Mouse (Mus musculus): ENCODE measurements around the gene Slit3. TPM values are rescaled to one million over a fixed set of nuclear protein-coding genes. Genes with fewer than 3 reads are reported as not detected.

Slit3 gene
- total and polyA plus RNA-seq, 2 experiments from 2014 or later: 5.6 to 15.0 TPM

DNA sequence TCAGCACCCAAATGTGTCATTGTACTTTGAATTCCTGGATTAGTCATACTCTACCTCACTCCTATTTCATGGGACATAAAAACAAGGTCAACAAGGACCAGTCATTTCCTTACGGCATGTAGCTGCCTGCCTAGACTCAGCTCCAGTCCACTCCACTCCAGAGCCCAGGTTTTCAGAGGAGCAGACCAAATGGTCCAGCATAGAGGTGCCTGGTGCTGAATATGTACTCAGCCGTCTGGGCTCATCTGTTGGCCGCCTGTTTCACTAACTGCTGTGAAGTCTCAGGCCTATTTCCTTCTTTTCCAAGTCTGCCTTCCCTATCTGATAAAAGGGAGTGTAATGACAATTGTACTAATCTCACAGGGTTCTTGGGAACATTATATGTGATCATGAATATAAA lies 547.1 kb downstream of the Slit3 start:
- ATAC-seq: peak; percentile 64
- DNase-seq: peak; percentile 52
- H3K36me3 ChIP-seq (ENCODE audit: insufficient read depth): no peaks in the 10 kb centered on the region
- H3K27ac ChIP-seq (ENCODE audit: low read depth, low read length): no peak overlapping the region
- no peak for TF ChIP-seq CTCF (IDR thresholded peaks at IDR 0.05; ENCODE audit: low read depth)
- H3K4me3 ChIP-seq (ENCODE audit: low read depth, low read length): no peak overlapping the region
- no peaks in the 10 kb centered on the region for H3K9me3 ChIP-seq (ENCODE audit: low read length)
- H3K27me3 ChIP-seq (ENCODE audit: insufficient read depth, low read length): peaks cover 18% of the 10 kb centered on the region
- WGBS: 38% methylated on average over 3 of the region's 3 CpGs
- no peak overlapping the region for H3K9ac ChIP-seq
- no peaks in the 10 kb centered on the region for H3K4me1 ChIP-seq (ENCODE audit: insufficient read depth)
- H3K4me2 ChIP-seq (ENCODE audit: low read depth): no peak overlapping the region

DNA sequence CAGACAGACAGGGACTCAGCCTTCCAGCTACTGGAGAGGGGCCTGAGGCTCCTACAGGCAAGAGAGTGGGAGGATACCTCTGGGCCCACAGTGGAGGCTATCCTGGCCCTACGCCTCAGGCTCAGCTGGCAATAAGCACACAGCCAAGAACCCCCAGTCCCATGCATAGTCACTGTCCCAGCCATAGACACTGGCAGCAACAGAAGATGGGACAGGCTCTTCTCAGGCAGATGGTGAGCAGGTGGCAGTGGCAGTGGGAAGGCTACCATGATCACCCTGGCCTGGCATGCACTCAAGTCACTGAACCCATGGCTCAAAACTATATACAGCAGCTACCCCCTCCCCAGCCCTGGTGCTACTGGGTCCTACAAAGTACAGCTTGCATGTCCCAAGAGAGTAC lies 547.7 kb downstream of the Slit3 start:
- WGBS: 55% methylated on average over 1 of the region's 1 CpGs
- H3K27me3 ChIP-seq (ENCODE audit: insufficient read depth, low read length): peaks cover 18% of the 10 kb centered on the region
- H3K36me3 ChIP-seq (ENCODE audit: insufficient read depth): no peaks in the 10 kb centered on the region
- DNase-seq (no peak), ATAC-seq (no peak; the same call in 1 of the 2 replicates)
- no peaks in the 10 kb centered on the region for H3K9me3 ChIP-seq (ENCODE audit: low read length)
- TF ChIP-seq CTCF (IDR thresholded peaks at IDR 0.05; ENCODE audit: low read depth): no peak
- H3K9ac ChIP-seq: no peak overlapping the region
- H3K27ac ChIP-seq (ENCODE audit: low read depth, low read length): no peak overlapping the region
- H3K4me3 ChIP-seq (ENCODE audit: low read depth, low read length): no peak overlapping the region
- no peak overlapping the region for H3K4me2 ChIP-seq (ENCODE audit: low read depth)
- H3K4me1 ChIP-seq (ENCODE audit: insufficient read depth): no peaks in the 10 kb centered on the region

DNA sequence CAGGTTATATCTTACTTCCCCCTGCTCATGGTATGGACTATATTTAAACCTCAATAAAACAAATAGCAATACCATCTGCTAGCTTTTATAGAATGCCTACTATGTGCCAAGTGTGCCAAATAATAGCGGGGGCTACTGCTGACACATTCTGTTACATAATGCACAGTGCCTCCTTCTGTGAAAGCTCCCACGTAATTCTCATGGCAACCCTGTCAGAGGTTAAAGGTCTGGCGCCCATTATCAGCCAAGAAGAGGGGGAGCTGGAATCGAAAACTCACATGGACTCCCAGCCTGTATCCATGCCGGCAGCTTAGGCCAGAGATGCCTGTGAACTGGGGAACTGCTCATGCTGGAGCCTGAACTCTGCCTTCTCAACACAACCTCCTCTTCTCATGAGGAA lies 548.5 kb downstream of the Slit3 start:
- Histone ChIP-seq H3K27ac (ENCODE audit: low read depth, low read length) (no peak overlapping the region), H3K4me2 (ENCODE audit: low read depth) (no peak overlapping the region), H3K27me3 (ENCODE audit: insufficient read depth, low read length) (peaks cover 13% of the 10 kb centered on the region), H3K4me1 (ENCODE audit: insufficient read depth) (no peaks in the 10 kb centered on the region), H3K9me3 (ENCODE audit: low read length) (no peaks in the 10 kb centered on the region), H3K4me3 (ENCODE audit: low read depth, low read length) (no peak overlapping the region), H3K36me3 (ENCODE audit: insufficient read depth) (no peaks in the 10 kb centered on the region), H3K9ac (no peak overlapping the region)
- ATAC-seq (no peak), DNase-seq (no peak)
- WGBS: 81% methylated on average over 5 of the region's 5 CpGs
- TF ChIP-seq CTCF (IDR thresholded peaks at IDR 0.05; ENCODE audit: low read depth): no peak

DNA sequence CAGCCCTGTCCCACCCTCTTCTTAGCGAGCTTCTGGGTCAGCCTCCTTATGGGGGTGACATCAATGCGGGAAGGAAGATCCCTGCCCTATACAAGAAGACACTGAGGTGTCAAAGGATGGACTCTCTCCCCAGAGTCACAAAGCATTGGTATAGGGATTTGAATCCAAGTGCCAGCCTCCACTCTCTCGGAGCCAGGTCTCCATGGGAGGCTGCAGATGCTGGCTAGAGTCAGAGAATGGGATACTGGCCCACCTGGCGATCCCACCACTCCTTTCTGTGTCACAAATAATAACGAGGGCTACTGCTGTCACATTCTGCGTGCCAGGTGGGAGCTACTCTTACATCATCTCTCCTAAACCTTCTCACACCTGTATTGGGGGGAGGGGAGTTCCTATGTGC lies 549.2 kb downstream of the Slit3 start:
- no peaks in the 10 kb centered on the region for H3K9me3 ChIP-seq (ENCODE audit: low read length)
- no peak overlapping the region for H3K9ac ChIP-seq
- H3K4me2 ChIP-seq (ENCODE audit: low read depth): no peak overlapping the region
- no peak overlapping the region for H3K4me3 ChIP-seq (ENCODE audit: low read depth, low read length)
- no peak for TF ChIP-seq CTCF (IDR thresholded peaks at IDR 0.05; ENCODE audit: low read depth)
- H3K4me1 ChIP-seq (ENCODE audit: insufficient read depth): no peaks in the 10 kb centered on the region
- peaks cover 9% of the 10 kb centered on the region for H3K27me3 ChIP-seq (ENCODE audit: insufficient read depth, low read length)
- 75% methylated on average over 6 of the region's 6 CpGs for WGBS
- ATAC-seq: no peak
- DNase-seq: no peak
- no peak overlapping the region for H3K27ac ChIP-seq (ENCODE audit: low read depth, low read length)
- H3K36me3 ChIP-seq (ENCODE audit: insufficient read depth): no peaks in the 10 kb centered on the region

DNA sequence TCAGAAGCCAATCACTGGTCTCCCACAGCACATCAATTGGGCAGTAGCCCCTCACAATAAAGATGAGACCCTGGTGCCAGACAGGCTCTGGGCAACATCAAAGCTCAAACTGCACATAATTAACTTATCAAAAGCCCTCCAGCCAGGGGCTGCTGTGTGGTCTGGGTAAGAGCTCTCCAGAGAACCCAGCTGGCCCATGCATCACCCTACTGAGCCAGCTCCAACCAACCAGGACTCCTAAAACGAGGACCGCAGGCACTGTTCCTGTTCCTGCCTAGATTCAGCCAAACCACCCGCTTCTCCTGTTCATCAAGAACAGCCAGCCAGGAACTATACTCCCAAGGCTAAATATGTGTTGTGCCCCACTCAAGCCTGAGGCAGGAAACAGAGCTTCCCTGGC lies 549.7 kb downstream of the Slit3 start:
- Histone ChIP-seq H3K27ac (ENCODE audit: low read depth, low read length) (no peak overlapping the region), H3K27me3 (ENCODE audit: insufficient read depth, low read length) (peaks cover 9% of the 10 kb centered on the region), H3K9me3 (ENCODE audit: low read length) (no peaks in the 10 kb centered on the region), H3K4me1 (ENCODE audit: insufficient read depth) (no peaks in the 10 kb centered on the region), H3K9ac (no peak overlapping the region), H3K4me2 (ENCODE audit: low read depth) (no peak overlapping the region), H3K4me3 (ENCODE audit: low read depth, low read length) (no peak overlapping the region), H3K36me3 (ENCODE audit: insufficient read depth) (no peaks in the 10 kb centered on the region)
- no peak for TF ChIP-seq CTCF (IDR thresholded peaks at IDR 0.05; ENCODE audit: low read depth)
- no peak for ATAC-seq
- 68% methylated on average over 3 of the region's 3 CpGs for WGBS
- no peak for DNase-seq

DNA sequence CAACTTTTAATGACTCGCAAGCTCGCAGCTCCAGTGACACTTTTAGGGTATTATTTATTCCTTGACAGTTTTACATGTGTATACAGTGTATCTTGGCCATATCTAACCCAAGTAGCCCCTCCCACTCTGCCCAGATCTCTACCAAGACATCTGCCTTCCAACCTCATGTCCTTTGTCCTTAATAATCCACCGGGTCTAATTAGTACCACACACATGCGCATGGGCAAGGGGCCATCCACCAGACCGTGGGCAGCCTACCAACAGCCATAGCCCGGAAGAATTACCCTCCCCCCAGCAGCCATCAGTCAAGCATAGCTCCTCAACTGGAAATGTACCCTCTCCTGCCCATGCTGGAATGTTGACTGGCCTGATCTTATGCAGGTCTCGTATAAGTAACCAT lies 552.0 kb downstream of the Slit3 start:
- Histone ChIP-seq H3K9me3 (ENCODE audit: low read length) (no peaks in the 10 kb centered on the region), H3K4me2 (ENCODE audit: low read depth) (no peak overlapping the region), H3K4me3 (ENCODE audit: low read depth, low read length) (no peak overlapping the region), H3K27me3 (ENCODE audit: insufficient read depth, low read length) (no peaks in the 10 kb centered on the region), H3K36me3 (ENCODE audit: insufficient read depth) (no peaks in the 10 kb centered on the region), H3K4me1 (ENCODE audit: insufficient read depth) (no peaks in the 10 kb centered on the region), H3K9ac (no peak overlapping the region), H3K27ac (ENCODE audit: low read depth, low read length) (no peak overlapping the region)
- TF ChIP-seq CTCF (IDR thresholded peaks at IDR 0.05; ENCODE audit: low read depth): no peak
- 31% methylated on average over 7 of the region's 7 CpGs for WGBS
- ATAC-seq: peak; percentile 66
- DNase-seq: peak; percentile 57

DNA sequence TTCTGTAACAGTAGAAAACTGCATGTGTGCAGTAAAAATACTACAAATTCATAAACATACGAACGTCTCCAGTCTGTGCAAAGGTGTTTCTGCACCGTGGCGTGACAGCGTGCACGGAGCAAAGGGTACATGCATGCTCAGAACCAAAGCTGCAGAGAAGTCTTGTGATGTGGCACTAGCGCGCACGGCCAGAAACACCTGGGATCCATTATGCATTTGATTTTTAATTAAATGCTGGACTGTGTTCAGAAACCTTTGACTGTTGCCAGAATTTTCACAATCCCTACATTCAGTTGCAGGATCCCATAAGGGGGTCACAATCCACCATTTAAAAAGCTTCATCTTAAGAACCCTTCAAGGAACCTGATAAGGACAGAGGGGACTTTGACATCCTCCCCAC lies 553.2 kb downstream of the Slit3 start:
- DNase-seq: no peak

DNA sequence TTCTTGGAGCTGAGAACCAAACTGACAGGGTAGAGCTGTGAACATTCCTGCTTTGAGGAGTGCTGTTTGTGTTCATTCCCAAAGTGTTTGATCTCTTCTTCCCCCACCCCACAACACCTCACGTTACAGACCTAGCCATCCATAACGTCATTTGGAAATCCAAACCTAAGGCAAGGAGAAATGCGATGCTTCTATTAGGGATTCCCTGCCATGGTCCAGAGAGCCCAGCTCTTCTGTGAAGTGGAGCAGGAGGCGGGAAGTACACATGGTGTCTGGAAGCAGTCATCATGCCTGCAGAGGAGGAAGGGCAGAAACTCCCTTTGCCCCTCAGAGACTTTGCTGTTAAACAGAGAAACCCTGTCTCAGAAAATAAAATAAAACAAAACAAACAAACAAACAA lies 555.7 kb downstream of the Slit3 start:
- WGBS: 74% methylated on average over 4 of the region's 4 CpGs
- DNase-seq: no peak

More for the DNA sequence above, 553.2 kb downstream of the Slit3 start:
- H3K9ac ChIP-seq: no peak overlapping the region
- H3K4me1 ChIP-seq (ENCODE audit: insufficient read depth): no peaks in the 10 kb centered on the region
- 82% methylated on average over 9 of the region's 9 CpGs for WGBS
- no peak overlapping the region for H3K4me3 ChIP-seq (ENCODE audit: low read depth, low read length)
- no peaks in the 10 kb centered on the region for H3K9me3 ChIP-seq (ENCODE audit: low read length)
- no peak overlapping the region for H3K4me2 ChIP-seq (ENCODE audit: low read depth)
- TF ChIP-seq CTCF (IDR thresholded peaks at IDR 0.05; ENCODE audit: low read depth): no peak
- ATAC-seq: no peak
- no peaks in the 10 kb centered on the region for H3K36me3 ChIP-seq (ENCODE audit: insufficient read depth)
- no peaks in the 10 kb centered on the region for H3K27me3 ChIP-seq (ENCODE audit: insufficient read depth, low read length)
- H3K27ac ChIP-seq (ENCODE audit: low read depth, low read length): no peak overlapping the region

More for the DNA sequence above, 555.7 kb downstream of the Slit3 start:
- Histone ChIP-seq H3K4me2 (ENCODE audit: low read depth) (no peak overlapping the region), H3K4me3 (ENCODE audit: low read depth, low read length) (no peak overlapping the region), H3K9me3 (ENCODE audit: low read length) (no peaks in the 10 kb centered on the region), H3K9ac (no peak overlapping the region), H3K27me3 (ENCODE audit: insufficient read depth, low read length) (no peaks in the 10 kb centered on the region), H3K36me3 (ENCODE audit: insufficient read depth) (no peaks in the 10 kb centered on the region), H3K4me1 (ENCODE audit: insufficient read depth) (no peaks in the 10 kb centered on the region), H3K27ac (ENCODE audit: low read depth, low read length) (no peak overlapping the region)
- no peak for TF ChIP-seq CTCF (IDR thresholded peaks at IDR 0.05; ENCODE audit: low read depth)
- no peak for ATAC-seq

Measured in forebrain, postnatal 0 days (tissue).